Mouse (Mus musculus) heart, embryonic 15.5 days (tissue): ENCODE results near the gene Tango2. TPM values are rescaled to one million over a fixed set of nuclear protein-coding genes. Genes with fewer than 3 reads are reported as not detected.

Experiments
- ATAC-seq: fragments of 200-750 bp; cut with Nextera tagmentation; replicated peaks from 2 replicates; pipeline ENCODE4 v1.8.0; 2017; ENCODE audit warnings: low read depth, moderate TSS enrichment; ENCODE audit not compliant: insufficient number of reproducible peaks, insufficient read depth, low FRiP score
- H3K27ac ChIP-seq: fragments of 300-500 bp; sonication (generic); 2 replicates; pipeline ENCODE4 v1.5.1; 2015; ENCODE audit warnings: mild to moderate bottlenecking, inconsistent platforms
- H3K27me3 ChIP-seq: fragments of 300-500 bp; sonication (generic); 2 replicates; pipeline ENCODE4 v1.6.1; 2015; ENCODE audit warnings: inconsistent platforms
- H3K36me3 ChIP-seq: fragments of 300-500 bp; sonication (generic); 2 replicates; pipeline ENCODE4 v1.6.1; 2015; ENCODE audit warnings: mild to moderate bottlenecking, inconsistent platforms
- H3K4me1 ChIP-seq: fragments of 300-500 bp; sonication (generic); replicated peaks from 2 replicates; pipeline ENCODE4 v1.6.1; 2015; ENCODE audit warnings: inconsistent platforms
- H3K4me2 ChIP-seq: fragments of 300-500 bp; sonication (generic); 2 replicates; pipeline ENCODE4 v1.6.1; 2015; ENCODE audit warnings: inconsistent platforms, mild to moderate bottlenecking, moderate library complexity
- H3K4me3 ChIP-seq: fragments of 300-500 bp; sonication (generic); 2 replicates; pipeline ENCODE4 v1.5.1; 2015; ENCODE audit warnings: mild to moderate bottlenecking, inconsistent platforms
- H3K9ac ChIP-seq: fragments of 300-500 bp; sonication (generic); 2 replicates; pipeline ENCODE4 v1.6.1; 2015; ENCODE audit warnings: mild to moderate bottlenecking, inconsistent platforms
- H3K9me3 ChIP-seq: fragments of 300-500 bp; sonication (generic); replicated peaks from 2 replicates; pipeline ENCODE4 v1.6.1; 2016; ENCODE audit warnings: inconsistent platforms
- WGBS: fragments of 180-500 bp; shearing (Covaris S2); methylation state at CpG from one replicate; pipeline ENCODE4 v1.1.7; 2015; ENCODE audit warnings: mixed read lengths; 5-methylcytosine and 5-hydroxymethylcytosine counted together
- polyA plus RNA-seq: library from polyadenylated mRNA; unstranded; fragments of >200 nt; fragmentation: Nextera tagmentation; extraction: Ambion mirVana; gene quantifications from 2 replicates; pipeline ENCODE4 v1.2.1, GENCODE M21; 2015

Gene Tango2
- polyA plus RNA-seq, 1 experiment from 2014 or later = 61.4 TPM

DNA sequence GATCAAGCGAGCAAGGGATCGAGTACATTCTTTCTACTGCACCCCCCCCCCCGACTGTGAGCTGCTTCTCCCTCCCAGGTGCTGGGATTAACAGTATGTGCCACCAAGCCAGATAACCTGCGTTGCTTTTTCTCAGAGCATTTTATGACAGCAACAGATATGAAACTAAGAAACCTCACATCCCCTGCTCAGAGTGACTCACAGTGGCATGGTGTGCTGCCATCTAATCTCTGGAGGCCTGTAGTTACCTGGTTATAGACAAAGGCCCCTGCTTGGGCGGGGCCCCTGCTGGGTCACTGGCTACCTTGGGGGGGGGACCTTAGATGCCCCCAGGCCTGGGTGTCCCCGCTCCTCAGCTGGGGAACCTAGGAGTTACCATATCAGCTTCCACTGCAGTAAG is 10.1 kb upstream of the Tango2 start:
- WGBS = 77% methylated on average over 6 of the region's 6 CpGs
- H3K27me3 ChIP-seq = no peaks in the 10 kb centered on the region
- H3K9me3 ChIP-seq = no peaks in the 10 kb centered on the region
- H3K4me3 ChIP-seq = no peak overlapping the region
- H3K27ac ChIP-seq = no peak overlapping the region
- no peaks in the 10 kb centered on the region for H3K36me3 ChIP-seq
- no peaks in the 10 kb centered on the region for H3K4me1 ChIP-seq
- ATAC-seq = no peak
- no peak overlapping the region for H3K9ac ChIP-seq
- H3K4me2 ChIP-seq = no peak overlapping the region

GRCm38 (mm10) chr16:18356961-18357360 is 9.1 kb upstream of the Tango2 start:
- Histone ChIP-seq H3K27me3 (no peaks in the 10 kb centered on the region), H3K4me2 (no peak overlapping the region), H3K36me3 (no peaks in the 10 kb centered on the region), H3K9ac (no peak overlapping the region), H3K4me1 (no peaks in the 10 kb centered on the region), H3K9me3 (no peaks in the 10 kb centered on the region), H3K27ac (no peak overlapping the region), H3K4me3 (no peak overlapping the region)
- ATAC-seq = no peak
- 76% methylated on average over 1 of the region's 1 CpGs for WGBS

GRCm38 (mm10) chr16:18353106-18353505 is 5.2 kb upstream of the Tango2 start:
- ATAC-seq = no peak
- WGBS = 38% methylated on average over 1 of the region's 1 CpGs

GRCm38 (mm10) chr16:18351313-18352055 is 3.6 kb upstream of the Tango2 start:
- 58% methylated on average over 5 of the region's 5 CpGs for WGBS
- Histone ChIP-seq H3K27me3 (peaks cover 22% of the 10 kb centered on the region), H3K9ac (no peak overlapping the region), H3K9me3 (no peaks in the 10 kb centered on the region), H3K27ac (no peak overlapping the region), H3K36me3 (no peaks in the 10 kb centered on the region), H3K4me3 (no peak overlapping the region), H3K4me1 (peaks cover 18% of the 10 kb centered on the region), H3K4me2 (no peak overlapping the region)
- no peak for ATAC-seq

More at GRCm38 (mm10) chr16:18353106-18353505, 5.2 kb upstream of the Tango2 start:
- no peak overlapping the region for H3K4me3 ChIP-seq
- no peaks in the 10 kb centered on the region for H3K36me3 ChIP-seq
- H3K27ac ChIP-seq = no peak overlapping the region
- H3K27me3 ChIP-seq = peaks cover 22% of the 10 kb centered on the region
- H3K9me3 ChIP-seq = no peaks in the 10 kb centered on the region
- no peak overlapping the region for H3K9ac ChIP-seq
- H3K4me2 ChIP-seq = no peak overlapping the region
- peaks cover 8% of the 10 kb centered on the region for H3K4me1 ChIP-seq

GRCm38 (mm10) chr16:18349761-18350325 is 1.9 kb upstream of the Tango2 start:
- Histone ChIP-seq H3K9ac (no peak overlapping the region), H3K4me3 (no peak overlapping the region), H3K27ac (no peak overlapping the region), H3K36me3 (no peaks in the 10 kb centered on the region), H3K4me2 (no peak overlapping the region), H3K4me1 (peaks cover 18% of the 10 kb centered on the region), H3K27me3 (peaks cover 22% of the 10 kb centered on the region), H3K9me3 (no peaks in the 10 kb centered on the region)
- ATAC-seq = no peak
- 72% methylated on average over 12 of the region's 12 CpGs for WGBS

DNA sequence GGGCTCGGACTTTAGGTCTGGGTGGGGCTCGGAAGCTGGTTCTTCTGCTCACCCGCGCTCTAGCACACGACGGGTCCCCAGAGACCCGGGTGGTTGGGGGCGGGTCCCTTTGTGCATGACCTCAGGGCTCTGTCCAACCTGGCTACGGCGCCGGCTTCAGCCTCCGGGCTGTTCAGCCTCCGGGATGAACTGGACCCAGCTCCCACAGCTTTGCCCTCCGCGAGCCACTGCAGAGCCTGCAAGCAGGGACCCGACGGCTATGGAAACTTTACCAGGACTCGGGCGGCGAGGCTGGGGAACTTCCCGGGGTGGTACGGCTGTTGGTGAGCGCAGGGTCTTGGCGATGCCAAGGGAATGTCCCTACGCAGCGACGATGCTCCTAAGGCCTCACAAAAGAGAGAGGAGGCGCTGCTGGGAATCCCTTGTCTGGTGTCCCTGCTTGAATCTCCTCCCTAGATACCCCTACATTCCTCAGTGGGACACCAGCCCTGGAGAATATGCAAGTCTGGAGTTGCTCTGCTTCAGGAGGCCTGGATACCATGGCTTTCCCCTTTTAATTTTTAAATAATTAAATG is 785 bp upstream of the Tango2 start:
- no peak overlapping the region for H3K27ac ChIP-seq
- H3K27me3 ChIP-seq = peaks cover 22% of the 10 kb centered on the region
- ATAC-seq = 0 out of 2 replicates have a peak, but pooled peaks have one; percentile 1
- no peaks in the 10 kb centered on the region for H3K9me3 ChIP-seq
- WGBS = 2% methylated on average over 28 of the region's 28 CpGs
- H3K36me3 ChIP-seq = no peaks in the 10 kb centered on the region
- peak overlapping the region; percentile 70 for H3K9ac ChIP-seq
- H3K4me3 ChIP-seq = peak overlapping the region; percentile 74
- peaks cover 26% of the 10 kb centered on the region for H3K4me1 ChIP-seq
- peak overlapping the region; percentile 97 for H3K4me2 ChIP-seq

DNA sequence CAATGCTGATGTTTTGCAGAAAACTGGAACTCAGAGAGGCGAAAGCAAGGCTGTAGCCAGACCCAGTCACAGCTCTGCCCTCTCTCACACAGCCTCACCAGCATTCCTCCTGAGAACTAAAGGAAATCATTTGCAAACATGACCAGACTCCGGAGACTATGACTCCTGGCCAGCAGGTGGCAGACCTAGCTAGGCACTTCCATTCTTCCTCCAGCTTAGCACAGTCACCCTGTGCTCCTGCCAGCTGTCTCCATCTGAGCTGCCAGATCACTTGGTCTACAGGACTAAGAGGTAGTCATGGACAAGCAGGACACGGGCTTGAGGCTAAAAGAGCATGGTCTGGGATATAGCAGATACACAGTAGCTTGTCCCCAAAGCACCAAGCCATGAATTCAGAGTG is 2.7 kb downstream of the Tango2 start:
- H3K4me3 ChIP-seq = no peak overlapping the region
- ATAC-seq = 0 out of 2 replicates have a peak, but pooled peaks have one; percentile 1
- peaks cover 44% of the 10 kb centered on the region for H3K4me1 ChIP-seq
- no peaks in the 10 kb centered on the region for H3K36me3 ChIP-seq
- 6% methylated on average over 3 of the region's 3 CpGs for WGBS
- H3K9me3 ChIP-seq = no peaks in the 10 kb centered on the region
- H3K9ac ChIP-seq = no peak overlapping the region
- no peak overlapping the region for H3K4me2 ChIP-seq
- no peak overlapping the region for H3K27ac ChIP-seq
- peaks cover 14% of the 10 kb centered on the region for H3K27me3 ChIP-seq

DNA sequence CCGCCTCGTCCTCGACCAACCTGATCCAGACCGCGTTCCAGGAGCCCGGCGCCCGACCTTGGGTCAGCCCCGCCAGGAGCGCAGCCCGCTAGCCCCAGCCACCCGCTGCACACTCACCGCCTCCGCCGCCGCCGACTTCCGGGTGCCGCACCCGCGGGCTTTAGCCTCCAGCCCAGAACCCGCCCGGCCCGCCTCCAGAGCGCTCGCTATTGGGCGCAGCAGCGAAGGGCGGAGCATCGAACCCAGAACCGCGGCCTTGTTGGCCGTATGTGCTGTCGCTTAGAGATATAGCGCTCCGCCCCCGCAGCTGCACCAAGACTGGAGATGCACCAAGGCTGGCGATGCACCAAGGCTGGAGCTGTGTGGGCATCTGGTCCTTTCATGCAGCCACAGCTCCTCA is 4.1 kb downstream of the Tango2 start:
- H3K27ac ChIP-seq = peak overlapping the region; percentile 61

DNA sequence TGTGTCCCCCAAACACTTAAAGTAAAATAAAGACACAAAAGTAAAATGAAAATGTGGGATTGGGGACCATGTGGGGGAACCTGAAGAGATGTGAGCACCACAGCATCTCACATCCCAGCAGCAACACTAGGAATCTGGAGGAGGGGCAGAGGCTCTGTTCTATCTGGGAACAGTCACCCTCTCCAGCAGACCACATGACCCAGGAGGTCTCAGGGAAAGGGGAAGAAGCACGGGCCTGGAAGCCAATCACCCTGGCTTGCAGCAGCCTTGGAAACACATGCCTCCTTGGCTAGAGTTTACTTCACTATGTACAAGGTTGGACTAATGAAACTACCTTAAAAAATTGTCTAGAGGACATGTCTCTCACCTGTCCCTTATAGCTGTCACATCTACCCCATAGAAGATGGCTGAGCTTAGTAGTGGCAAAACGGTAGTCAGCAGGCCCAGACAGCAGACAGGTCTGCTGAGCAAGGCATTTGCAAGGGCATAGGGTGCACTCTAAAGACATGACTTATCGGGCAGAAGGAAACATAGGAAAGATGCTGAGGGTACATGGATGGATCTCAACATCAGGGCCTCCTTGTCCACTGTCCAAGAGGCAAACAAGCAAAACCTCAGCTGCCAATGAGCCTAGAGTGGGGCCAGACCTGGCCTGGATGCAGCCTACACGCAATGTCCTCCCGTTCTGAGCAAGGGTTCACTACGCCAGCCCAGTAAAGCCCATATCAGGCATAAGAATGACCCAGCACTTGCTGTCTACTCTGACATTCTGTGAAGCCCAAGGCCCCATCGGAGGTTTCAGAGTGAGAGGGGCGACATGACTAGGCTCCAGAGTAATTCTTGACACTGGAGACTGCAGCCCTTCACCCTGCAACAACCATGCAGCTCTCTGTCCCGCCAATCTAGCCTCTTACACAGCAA is 5.0 kb downstream of the Tango2 start:
- 23% methylated on average over 9 of the region's 9 CpGs for WGBS
- Histone ChIP-seq H3K9me3 (no peaks in the 10 kb centered on the region), H3K27me3 (no peaks in the 10 kb centered on the region), H3K9ac (peak overlapping the region; percentile 69), H3K36me3 (peaks cover 6% of the 10 kb centered on the region; the same call in 1 of the 2 replicates), H3K4me3 (peak overlapping the region; percentile 69), H3K4me1 (peaks cover 47% of the 10 kb centered on the region), H3K4me2 (peak overlapping the region; percentile 85), H3K27ac (peak overlapping the region; percentile 61)
- ATAC-seq = no peak

More for the DNA sequence above, 4.1 kb downstream of the Tango2 start:
- H3K4me3 ChIP-seq = peak overlapping the region; percentile 69
- peak overlapping the region; percentile 69 for H3K9ac ChIP-seq
- no peaks in the 10 kb centered on the region for H3K36me3 ChIP-seq
- under 1% methylated on average over 38 of the region's 38 CpGs for WGBS
- peak overlapping the region; percentile 85 for H3K4me2 ChIP-seq
- ATAC-seq = peak; percentile 87
- peaks cover 55% of the 10 kb centered on the region for H3K4me1 ChIP-seq
- 0 out of 2 replicates have a peak, but pooled peaks cover 1% of the 10 kb centered on the region for H3K27me3 ChIP-seq
- H3K9me3 ChIP-seq = no peaks in the 10 kb centered on the region

DNA sequence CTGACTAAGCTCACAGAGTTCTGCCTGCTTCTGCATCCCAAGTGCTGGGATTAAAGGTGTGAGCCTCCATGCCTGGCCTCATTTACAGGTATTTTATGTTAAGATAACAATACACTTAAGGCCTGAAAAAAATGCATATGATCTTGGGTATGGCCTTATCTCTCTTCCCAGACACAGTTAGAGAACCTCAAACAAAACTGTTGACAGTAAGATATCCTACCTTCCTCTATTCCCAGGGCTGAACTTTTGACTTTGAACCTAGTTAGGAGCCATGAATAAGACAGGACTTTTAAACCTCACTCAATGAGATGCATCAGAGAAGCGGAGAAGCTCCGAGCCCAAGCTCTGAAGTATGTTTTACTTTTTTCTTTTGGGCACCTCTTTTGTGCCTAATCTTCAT is 5.8 kb downstream of the Tango2 start:
- no peak for ATAC-seq
- 84% methylated on average over 2 of the region's 2 CpGs for WGBS
- H3K9ac ChIP-seq = no peak overlapping the region
- peaks cover 45% of the 10 kb centered on the region for H3K4me1 ChIP-seq
- H3K27ac ChIP-seq = no peak overlapping the region
- H3K9me3 ChIP-seq = no peaks in the 10 kb centered on the region
- peaks cover 6% of the 10 kb centered on the region; the same call in 1 of the 2 replicates for H3K36me3 ChIP-seq
- H3K4me2 ChIP-seq = 0 out of 2 replicates have a peak overlapping the region, but pooled peaks have one; percentile 85
- no peak overlapping the region for H3K4me3 ChIP-seq
- no peaks in the 10 kb centered on the region for H3K27me3 ChIP-seq

DNA sequence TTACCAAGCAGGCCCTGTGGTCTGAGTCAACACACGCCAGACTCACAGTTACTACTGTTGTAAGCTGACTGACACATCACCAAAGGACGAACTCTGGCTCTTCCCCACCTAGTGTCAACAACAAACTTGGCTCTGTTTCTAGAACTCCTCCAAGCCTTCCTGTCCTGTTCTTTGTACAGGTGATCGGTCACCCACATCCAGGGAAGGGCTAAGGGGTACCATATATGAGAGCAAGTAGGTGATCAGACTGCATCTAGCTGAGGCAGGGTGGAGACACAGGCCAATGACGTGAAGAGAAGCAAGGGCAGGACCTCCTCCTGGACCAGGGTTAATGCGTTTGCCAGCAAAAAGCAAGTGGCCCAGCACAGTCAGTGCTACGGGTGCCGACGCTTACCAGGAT is 6.3 kb downstream of the Tango2 start:
- Histone ChIP-seq H3K27me3 (no peaks in the 10 kb centered on the region), H3K4me1 (peaks cover 42% of the 10 kb centered on the region), H3K4me2 (no peak overlapping the region), H3K27ac (no peak overlapping the region), H3K9ac (no peak overlapping the region), H3K9me3 (no peaks in the 10 kb centered on the region), H3K36me3 (peaks cover 6% of the 10 kb centered on the region; the same call in 1 of the 2 replicates), H3K4me3 (no peak overlapping the region)
- 83% methylated on average over 8 of the region's 8 CpGs for WGBS
- ATAC-seq = no peak
